Mouse (Mus musculus) lung, postnatal 10 days (tissue): ENCODE data around the gene Crk.

Experiments
- DNase-seq: peaks from one replicate; pipeline ENCODE4 v3.0.0; 2021

Crk gene

DNA sequence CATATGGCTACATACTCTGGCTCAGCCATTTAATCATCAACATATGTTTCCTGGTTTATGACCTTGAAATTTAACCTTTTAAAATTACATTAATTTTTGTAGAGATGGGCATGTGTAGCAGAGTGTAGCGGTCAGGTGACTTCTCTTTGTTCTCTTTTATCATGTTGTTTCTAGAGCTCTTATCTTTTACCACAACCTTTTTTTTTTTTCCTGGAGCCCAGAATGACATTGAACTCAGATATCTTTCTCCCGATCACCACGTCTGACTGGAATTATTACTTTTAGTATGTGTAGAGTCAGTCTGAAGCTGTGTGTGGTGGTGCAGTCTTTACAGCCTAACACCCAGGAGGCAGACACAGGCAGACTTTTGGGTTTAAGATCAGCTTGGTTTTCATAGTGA lies 62.6 kb downstream of the Crk start:
- no peak for DNase-seq

DNA sequence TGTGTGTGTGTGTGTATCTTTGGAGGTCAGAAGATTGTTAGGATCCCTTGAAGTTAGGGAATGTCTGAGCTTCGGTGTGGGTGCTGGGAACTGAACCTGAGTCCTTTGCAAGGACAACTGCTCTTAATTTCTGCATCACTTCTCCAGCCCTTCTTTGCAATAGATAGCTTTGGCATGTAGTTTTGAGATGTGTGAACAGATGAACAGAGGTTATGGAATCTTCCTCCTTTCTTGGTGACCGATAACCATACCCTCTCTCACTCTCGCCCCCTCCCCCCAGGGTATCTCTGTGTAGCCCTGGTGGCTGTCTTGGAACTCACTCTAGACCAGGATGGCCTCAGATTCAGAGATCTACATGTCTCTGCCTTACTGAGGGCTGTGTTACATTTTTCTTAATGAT lies 65.7 kb downstream of the Crk start:
- no peak for DNase-seq

DNA sequence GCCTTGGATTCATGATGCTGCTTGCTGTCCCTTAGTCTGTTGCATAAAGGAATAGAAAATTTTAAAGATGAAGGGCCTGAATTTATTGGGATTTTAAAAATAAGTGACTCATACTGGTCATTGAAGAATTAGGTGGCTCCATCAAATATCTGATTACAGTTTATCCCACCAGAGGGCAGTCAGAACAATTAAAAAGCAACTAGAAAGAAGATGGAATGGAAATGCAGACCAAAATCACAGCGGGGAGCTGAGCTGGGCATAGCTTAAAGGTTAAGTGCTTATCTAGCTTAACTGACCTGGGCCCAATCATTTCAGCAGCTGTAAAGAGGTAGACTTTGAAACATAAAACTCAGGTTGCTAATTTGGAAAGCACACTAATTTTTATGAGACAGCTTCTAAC lies 71.5 kb downstream of the Crk start:
- no peak for DNase-seq

DNA sequence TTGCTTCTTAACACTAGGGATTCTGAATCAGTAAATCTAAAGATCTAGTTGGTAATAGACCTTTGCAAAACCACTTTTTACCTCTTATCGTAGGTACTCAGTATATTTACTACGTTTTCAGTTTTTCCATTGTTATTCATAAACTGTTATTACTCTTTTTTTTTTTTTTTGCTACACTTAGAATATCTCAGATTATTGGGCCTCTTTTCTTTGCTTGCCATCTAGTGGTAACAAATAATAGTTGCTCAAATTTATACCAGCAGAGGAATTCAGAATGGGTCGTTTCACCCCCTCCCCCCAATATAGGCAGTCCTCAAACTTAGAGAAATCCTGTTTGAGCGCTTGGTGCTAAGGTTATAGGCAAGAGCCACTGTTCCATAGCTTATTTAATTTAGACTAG lies 72.0 kb downstream of the Crk start:
- no peak for DNase-seq
